Mouse (Mus musculus): Measurements from ENCODE around the gene Ifna9.
"Not testable (repeated sequence)": the region's sequence is repeated elsewhere in the genome, so short reads cannot be mapped to it uniquely, and the experiment has no call there.

Ifna9 gene

DNA sequence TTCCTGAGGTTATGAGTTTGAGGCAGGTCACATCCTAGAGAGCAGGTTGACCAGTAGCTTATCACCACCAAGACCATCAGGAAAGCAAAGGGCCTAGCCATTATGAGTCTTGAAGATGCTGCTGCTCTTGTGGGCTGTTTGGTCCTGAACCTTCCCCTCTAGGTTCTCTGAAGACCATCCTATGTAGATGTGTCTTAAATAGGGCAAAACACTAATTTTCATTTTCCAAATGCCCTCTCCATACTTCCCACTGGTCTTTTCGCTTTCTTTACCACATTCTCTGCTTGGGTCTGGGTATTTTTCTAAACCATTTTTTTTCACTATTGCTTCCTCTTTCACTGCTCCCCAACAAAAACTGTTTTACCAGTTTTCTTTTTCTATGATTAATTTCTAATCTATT lies at the start of gene Ifna9:
TSS of gene Ifna9 (minus strand) at position 101 of the 400 bp plus-strand sequence.
- ChIA-PET POLR2A (no interaction called here), CTCF (no interaction called here)

GRCm38 (mm10) chr4:88641077-88641831 lies 49.1 kb upstream of the Ifna9 start:
- CTCF ChIA-PET, result no interaction called here
- POLR2A ChIA-PET, result interaction anchor here in 1 of 4 experiments (0.6 kb wide), 1 partner anchor 1826 kb away, joined by 3 read pairs; no protein-coding TSS in a partner anchor

DNA sequence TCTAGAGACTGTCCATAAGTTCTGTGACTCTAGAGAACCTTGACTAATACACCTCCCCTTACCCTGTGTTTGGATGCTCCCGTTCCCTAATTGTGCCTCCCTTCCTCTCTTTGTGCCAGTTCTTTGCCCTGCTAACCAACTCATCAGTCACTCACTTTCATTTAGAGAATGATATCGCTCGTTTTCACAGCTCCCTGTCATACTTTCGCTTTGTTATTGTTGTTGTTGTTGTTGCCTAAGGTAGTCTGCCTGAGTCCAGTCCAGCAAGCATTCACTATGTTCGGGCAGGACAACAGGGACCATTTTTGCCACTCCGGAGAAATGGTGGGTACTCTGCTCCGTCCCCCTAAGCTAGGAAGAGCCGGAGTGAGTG lies 48.5 kb upstream of the Ifna9 start:
- ChIA-PET CTCF (no interaction called here), POLR2A (no interaction called here)

DNA sequence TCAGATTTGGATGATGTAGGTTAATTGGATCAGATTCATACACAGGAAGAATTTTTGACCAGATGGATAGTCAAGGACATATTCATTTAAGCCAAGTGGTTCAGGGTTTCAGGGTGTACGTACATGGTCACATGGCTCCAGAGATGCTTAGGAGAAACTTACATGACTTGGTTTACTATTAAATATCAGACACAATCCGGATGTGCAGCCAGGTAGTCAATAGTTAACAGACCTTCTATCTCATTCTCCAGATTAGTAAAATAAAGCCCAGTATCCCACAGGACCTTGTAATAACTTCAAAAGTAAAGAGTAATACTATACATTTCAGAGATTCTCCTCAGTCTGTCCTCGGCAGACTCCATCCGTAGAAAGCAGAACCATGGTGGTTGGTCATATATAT lies 42.1 kb upstream of the Ifna9 start, which contains the start of gene C87499:
TSS of gene C87499 (minus strand) at position 101 of the 400 bp plus-strand sequence.
- POLR2A ChIA-PET, result no interaction called here
- CTCF ChIA-PET, result no interaction called here

DNA sequence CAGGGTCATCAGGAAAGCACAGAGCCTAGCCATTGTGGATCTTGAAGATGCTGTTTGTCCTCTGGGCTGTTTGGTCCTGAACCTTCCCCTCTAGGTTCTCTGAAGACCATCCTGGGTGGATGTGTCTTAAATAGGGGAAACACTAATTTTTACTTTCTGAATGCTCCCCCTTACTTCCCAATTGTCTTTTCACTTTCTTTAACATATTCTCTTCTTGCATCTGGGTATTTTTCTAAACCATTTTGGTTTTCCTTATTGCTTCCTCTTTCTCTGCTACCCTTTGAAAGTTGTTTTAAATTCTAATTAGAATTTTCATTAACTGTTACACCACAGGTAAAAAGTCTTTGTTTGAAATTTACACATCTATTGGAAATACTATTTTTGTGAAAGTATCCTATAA lies 11.1 kb upstream of the Ifna9 start, which contains the start of gene Ifna12:
TSS of gene Ifna12 (minus strand) at position 101 of the 400 bp plus-strand sequence.
- POLR2A ChIA-PET, result no interaction called here
- CTCF ChIA-PET, result no interaction called here

GRCm38 (mm10) chr4:88571698-88572097 lies 20.5 kb downstream of the Ifna9 start, which contains the start of gene Ifna14:
Gene Ifna14 (minus strand): TSS chr4:88571798.
- ChIA-PET CTCF (interaction anchor here in 1 of 4 experiments (0.6 kb wide), 1 partner anchor 24 kb away, joined by 4 read pairs; no protein-coding TSS in a partner anchor), POLR2A (no interaction called here)

- ChIA-PET POLR2A (interaction anchor here in 1 of 4 experiments (0.8 kb wide), 1 partner anchor 8 kb away, joined by 3 read pairs; no protein-coding TSS in a partner anchor), CTCF (no interaction called here)
Observed at GRCm38 (mm10) chr4:88561791-88562190, 30.4 kb downstream of the Ifna9 start.

DNA sequence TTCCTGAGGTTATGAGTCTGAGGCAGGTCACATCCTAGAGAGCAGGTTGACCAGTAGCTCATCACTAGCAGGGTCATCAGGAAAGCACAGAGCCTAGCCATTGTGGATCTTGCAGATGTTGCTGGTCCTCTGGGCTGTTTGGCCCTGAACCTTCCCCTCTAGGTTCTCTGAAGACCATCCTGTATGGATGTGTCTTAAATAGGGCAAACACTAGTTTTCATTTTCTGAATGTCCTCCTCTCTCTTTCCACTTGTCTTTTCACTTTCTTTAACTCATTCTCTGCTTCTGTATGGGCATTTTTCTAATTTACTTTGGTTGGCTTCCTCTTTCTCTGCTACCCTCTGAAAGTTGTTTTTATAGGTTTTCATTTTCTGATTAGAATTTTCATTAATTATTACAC lies 34.0 kb downstream of the Ifna9 start, which contains the start of gene Ifna15:
TSS of gene Ifna15 (minus strand) at position 101 of the 400 bp plus-strand sequence.
- POLR2A ChIA-PET, CTCF ChIA-PET: not testable (repeated sequence)

DNA sequence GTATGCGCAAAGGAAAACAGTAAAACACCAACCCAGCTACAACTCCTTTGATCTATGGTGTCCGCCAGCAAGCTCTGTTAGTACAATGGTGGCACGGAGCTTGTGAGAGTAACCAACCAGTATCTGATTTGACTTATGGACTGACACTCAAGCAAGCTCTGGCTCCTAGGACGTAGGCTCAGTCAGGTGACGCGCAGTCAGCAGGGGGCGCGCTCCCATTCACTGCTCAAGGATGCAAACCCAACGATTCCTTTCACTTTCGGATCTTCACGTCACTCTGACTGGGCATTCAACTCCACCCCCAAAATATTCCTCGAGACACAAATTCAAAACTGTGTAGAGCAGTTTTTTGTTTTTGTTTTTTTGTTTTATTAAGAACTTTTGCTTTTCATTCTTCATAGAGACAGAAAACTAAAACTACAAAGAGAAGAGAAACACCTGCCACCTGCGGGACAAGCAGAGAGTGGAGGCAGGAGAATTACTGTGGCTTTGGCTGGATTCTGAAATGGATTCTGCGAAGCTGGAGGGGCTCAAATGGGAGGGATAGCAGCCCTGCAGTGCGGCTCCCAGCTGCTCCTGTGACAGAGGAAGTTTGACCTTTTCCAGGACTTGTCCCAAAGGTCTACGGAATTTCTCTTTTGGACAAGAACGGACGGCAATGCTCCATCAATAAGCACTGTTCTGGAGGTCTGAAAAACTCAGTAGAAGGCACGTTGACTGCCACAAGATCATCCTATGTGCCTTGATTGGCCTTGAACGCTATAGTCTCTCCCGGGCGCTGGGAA lies 41.8 kb downstream of the Ifna9 start:
- CTCF ChIA-PET, result interaction anchor here in 3 of 4 experiments (0.5 to 1.3 kb wide), 9 partner anchors 14 to 1183 kb away, joined by 3 to 5 read pairs (median 3); no protein-coding TSS in a partner anchor
- POLR2A ChIA-PET, result no interaction called here

- POLR2A ChIA-PET, result no interaction called here
Observed at GRCm38 (mm10) chr4:88547986-88548385, 44.2 kb downstream of the Ifna9 start.

DNA sequence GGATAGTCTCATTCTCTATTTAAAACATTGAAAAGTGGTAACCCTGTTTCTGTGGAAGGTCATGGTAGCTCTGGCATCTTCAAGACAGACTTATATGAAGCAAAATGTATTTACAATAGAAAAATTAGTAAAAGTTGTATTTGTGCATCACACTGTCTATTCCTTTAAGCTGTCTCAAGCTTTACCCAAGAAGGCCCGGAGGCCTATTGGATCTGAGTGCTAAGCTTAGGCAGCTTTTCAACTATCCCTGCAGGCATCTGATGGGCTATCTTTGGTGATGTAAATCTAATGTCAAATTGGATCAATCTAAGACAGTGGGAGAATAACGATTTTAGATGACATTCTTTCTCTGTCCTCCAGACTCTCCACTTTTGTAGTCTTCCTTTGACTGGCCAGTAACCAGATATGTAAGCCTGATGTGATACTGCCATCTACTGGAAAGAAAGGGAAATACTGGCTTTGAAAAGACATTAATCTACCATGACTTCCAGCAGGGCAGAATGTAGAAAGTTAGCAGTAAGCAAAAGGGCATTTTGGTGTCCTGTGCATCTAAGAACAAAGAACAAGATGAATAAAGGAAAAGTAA lies 48.4 kb downstream of the Ifna9 start:
- POLR2A ChIA-PET, result interaction anchor here in 1 of 4 experiments (0.5 to 0.8 kb wide), 2 partner anchors 178 to 859 kb away, joined by 3 to 5 read pairs; partner anchors contain the start of gene Gm26566
- CTCF ChIA-PET, result interaction anchor here (0.5 to 1.5 kb wide), 11 partner anchors 21 to 1176 kb away, joined by 3 to 7 read pairs (median 3); partner anchors contain the start of genes Hacd4 (in 1 of the 4) and Ifnb1 (in 1 of the 4)

More at GRCm38 (mm10) chr4:88547986-88548385, 44.2 kb downstream of the Ifna9 start:
- CTCF ChIA-PET, result interaction anchor here in 2 of 4 experiments (0.7 kb wide), 2 partner anchors 23 to 968 kb away, joined by 3 to 4 read pairs; partner anchors contain the start of gene Ifna14 (in 1 of the 2)
